Comparison of ENCODE assay signal across 10 mouse cellular contexts in the genomic region with DNA sequence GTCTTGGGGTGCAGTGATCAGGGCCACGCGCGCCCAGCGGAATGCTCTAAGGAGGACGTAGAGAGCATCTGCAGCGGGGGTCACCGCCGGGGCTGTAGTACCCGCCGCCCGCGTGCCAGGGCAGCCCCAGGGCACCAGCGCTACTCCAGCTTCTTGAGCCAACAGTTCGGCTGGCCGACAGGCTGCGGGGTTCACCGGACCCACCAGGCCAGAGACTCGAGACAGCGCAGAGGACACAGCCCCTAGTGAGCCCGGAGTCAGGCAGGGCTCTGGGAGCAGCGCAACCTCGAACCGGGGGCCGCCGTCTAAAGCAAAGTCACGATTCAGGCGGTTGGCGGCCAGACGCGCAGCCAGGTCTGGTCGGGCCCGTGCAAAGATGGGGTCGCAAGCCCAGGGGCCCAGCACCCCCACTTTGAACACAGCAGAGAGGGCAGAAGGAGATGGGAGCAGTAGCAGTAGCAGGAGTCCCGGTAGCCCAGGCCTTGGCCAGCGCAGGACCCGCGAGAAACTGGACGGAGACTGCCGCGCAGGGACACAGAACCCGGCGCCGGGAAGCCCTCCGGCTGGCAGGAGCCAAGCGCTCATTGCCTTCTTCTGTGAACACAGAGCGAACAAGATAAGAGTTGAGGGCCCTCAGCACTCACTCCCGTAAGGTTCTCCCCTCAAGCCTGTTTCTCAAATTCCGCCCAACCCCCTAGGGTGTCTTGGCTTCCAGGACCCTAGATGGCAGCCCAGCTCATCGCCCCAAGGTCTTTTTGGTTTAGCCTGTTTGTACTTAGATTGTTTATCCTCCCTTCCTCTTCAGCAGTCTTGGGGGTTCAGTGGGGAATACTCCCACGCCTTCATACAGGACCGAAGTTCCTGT. TPM values are rescaled to one million over a fixed set of nuclear protein-coding genes. Genes with fewer than 3 reads are reported as not detected.
DNase-seq lines count a peak whose midpoint lies in the region; ATAC-seq and TF ChIP-seq lines count a peak whose summit lies in the region.
"Had no signal": no experiment of that assay in that cellular context is flagged by ENCODE, and none has a peak within 500 bp of the region (broad histone marks: within the 10 kb centered on the region; RNA-seq: fewer than 3 reads in every experiment).

No protein-coding gene starts in this region.

- TF ChIP-seq CTCF in bone marrow macrophage, adult 2 months (IDR thresholded peaks at IDR 0.05; ENCODE audit: low read depth, low read length): no peak

- no peak for DNase-seq in heart, postnatal 36 days
- peak; percentile 92 for DNase-seq in midbrain, embryonic 11.5 days (ENCODE audit: low spot score, missing footprints)
- no peak for DNase-seq in spleen, adult 18-20 months
- DNase-seq in frontal cortex, adult 2 months (ENCODE audit: extremely low spot score in 1 of 2, low spot score in 1 of 2): no peak
- no peak for DNase-seq in adrenal gland, postnatal 4 days (ENCODE audit: low spot score in 2 of 2)

- peak overlapping the region; percentile 32 for H3K9ac ChIP-seq in heart, embryonic 15.5 days
- peak overlapping the region; percentile 58 for H3K9ac ChIP-seq in heart, embryonic 16.5 days (ENCODE audit: low read length)
- H3K9ac ChIP-seq in midbrain, embryonic 11.5 days (ENCODE audit: low read length): peak overlapping the region; percentile 43

- peaks cover 21% of the 10 kb centered on the region for H3K4me1 ChIP-seq in heart, embryonic 15.5 days (replicated peaks)
- no peaks in the 10 kb centered on the region; the same call in 1 of the 2 replicates for H3K4me1 ChIP-seq in bone marrow macrophage, adult 2 months (ENCODE audit: control insufficient read depth, insufficient read depth, low read length)
- peaks cover 7% of the 10 kb centered on the region for H3K4me1 ChIP-seq in heart, embryonic 16.5 days (ENCODE audit: control insufficient read depth, insufficient read depth, low read length)
- H3K4me1 ChIP-seq in midbrain, embryonic 11.5 days (ENCODE audit: control insufficient read depth, insufficient read depth, low read length): peaks cover 5% of the 10 kb centered on the region

- 4% methylated on average over 51 of the region's 51 CpGs for WGBS in heart, embryonic 15.5 days
- WGBS in heart, embryonic 16.5 days: 4% methylated on average over 51 of the region's 51 CpGs
- 2% methylated on average over 51 of the region's 51 CpGs for WGBS in midbrain, embryonic 11.5 days

- no peaks in the 10 kb centered on the region for H3K36me3 ChIP-seq in heart, embryonic 15.5 days
- H3K36me3 ChIP-seq in heart, embryonic 16.5 days (ENCODE audit: control insufficient read depth, insufficient read depth): no peaks in the 10 kb centered on the region
- no peaks in the 10 kb centered on the region for H3K36me3 ChIP-seq in midbrain, embryonic 11.5 days (ENCODE audit: control insufficient read depth, insufficient read depth, low read length)

- intact Hi-C loops in heart, postnatal 36 days (cut with DNase I): no loop called here

- peak overlapping the region; percentile 79 for H3K4me2 ChIP-seq in heart, embryonic 15.5 days
- H3K4me2 ChIP-seq in heart, embryonic 16.5 days (ENCODE audit: low read depth, low read length): peak overlapping the region; percentile 76
- peak overlapping the region; percentile 64 for H3K4me2 ChIP-seq in midbrain, embryonic 11.5 days

- TF ChIP-seq POLR2A in bone marrow macrophage, adult 2 months (IDR thresholded peaks at IDR 0.05; ENCODE audit: borderline replicate concordance, low read depth, low read length): no peak

- H3K27ac ChIP-seq in heart, embryonic 15.5 days: no peak overlapping the region
- no peak overlapping the region for H3K27ac ChIP-seq in bone marrow macrophage, adult 2 months (ENCODE audit: insufficient read depth, low read depth, low read length)
- no peak overlapping the region for H3K27ac ChIP-seq in heart, embryonic 16.5 days (ENCODE audit: low read length)
- H3K27ac ChIP-seq in midbrain, embryonic 11.5 days (ENCODE audit: low read depth, low read length): no peak overlapping the region
- H3K27ac ChIP-seq: macrophage had no signal

- no peaks in the 10 kb centered on the region for H3K9me3 ChIP-seq in heart, embryonic 15.5 days (replicated peaks)
- no peaks in the 10 kb centered on the region for H3K9me3 ChIP-seq in heart, embryonic 16.5 days (replicated peaks; ENCODE audit: control insufficient read depth, low read length)
- H3K9me3 ChIP-seq in midbrain, embryonic 11.5 days (ENCODE audit: control insufficient read depth, low read length): no peaks in the 10 kb centered on the region

- H3K4me3 ChIP-seq in heart, embryonic 15.5 days: peak overlapping the region; percentile 41
- H3K4me3 ChIP-seq in bone marrow macrophage, adult 2 months (ENCODE audit: insufficient read depth, low read length): peak overlapping the region; percentile 41
- H3K4me3 ChIP-seq in heart, embryonic 16.5 days (ENCODE audit: low read length): peak overlapping the region; percentile 42
- peak overlapping the region; percentile 31 for H3K4me3 ChIP-seq in midbrain, embryonic 11.5 days (ENCODE audit: low read depth, low read length)

- ATAC-seq in heart, embryonic 15.5 days (replicated peaks; ENCODE audit: insufficient number of reproducible peaks, insufficient read depth, low FRiP score, low read depth): 0 out of 2 replicates have a peak, but pooled peaks have one; percentile 11
- no peak for ATAC-seq in heart, embryonic 16.5 days (replicated peaks; ENCODE audit: extremely low read depth, insufficient read depth, low FRiP score)
- peak; percentile 35 for ATAC-seq in midbrain, embryonic 11.5 days (ENCODE audit: low FRiP score)
- ATAC-seq: Patski had no signal

- H3K27me3 ChIP-seq in heart, embryonic 15.5 days: peaks cover 58% of the 10 kb centered on the region
- H3K27me3 ChIP-seq in heart, embryonic 16.5 days (ENCODE audit: control insufficient read depth, insufficient read depth, low read length): peaks cover 24% of the 10 kb centered on the region
- peaks cover 11% of the 10 kb centered on the region for H3K27me3 ChIP-seq in midbrain, embryonic 11.5 days (ENCODE audit: control insufficient read depth, insufficient read depth, low read length)

RNA-seq across cellular contexts. Expression of gene Gucy2e, which starts 0.5 kb away (rescaled TPM):
- 0.08 and 0.13 TPM in 2 replicates for polyA plus RNA-seq in heart, embryonic 15.5 days (2015; fragmentation: Nextera tagmentation; extraction: Ambion mirVana)
- 1 to 10 TPM; 1.5 to 1.7 TPM for total RNA-seq in heart, postnatal 36 days (2021)
- not detected in 2 replicates for polyA plus RNA-seq in bone marrow macrophage, adult 2 months (2012; ENCODE audit: insufficient read depth, insufficient read length, missing spikeins)
- 0.05 and 0.10 TPM in 2 replicates for polyA plus RNA-seq in heart, embryonic 16.5 days (2015; fragmentation: Nextera tagmentation; extraction: Ambion mirVana)
- 0.04 TPM in 1 of 2 replicates, not detected in the other for polyA plus RNA-seq in midbrain, embryonic 11.5 days (2014; fragmentation: Nextera tagmentation; extraction: Ambion mirVana)
- 0.92 and 1.00 TPM in 2 replicates for polyA plus RNA-seq in frontal cortex, adult 2 months (2012; rRNA removed)
- not detected for total RNA-seq in adrenal gland, postnatal 4 days (2021)
- polyA plus RNA-seq: macrophage, Patski had no signal

RNA-seq across cellular contexts. Expression of gene Alox8, which starts 38.6 kb away (rescaled TPM):
- 1.9 and 2.1 TPM in 2 replicates for polyA plus RNA-seq in heart, embryonic 15.5 days (2015; fragmentation: Nextera tagmentation; extraction: Ambion mirVana)
- 1 to 10 TPM; 1.4 to 2.1 TPM for total RNA-seq in heart, postnatal 36 days (2021)
- not detected in 2 replicates for polyA plus RNA-seq in bone marrow macrophage, adult 2 months (2012; ENCODE audit: insufficient read depth, insufficient read length, missing spikeins)
- polyA plus RNA-seq in heart, embryonic 16.5 days (2015; fragmentation: Nextera tagmentation; extraction: Ambion mirVana): 1.7 TPM in 2 replicates
- polyA plus RNA-seq in midbrain, embryonic 11.5 days (2014; fragmentation: Nextera tagmentation; extraction: Ambion mirVana): 0.11 TPM in 1 of 2 replicates, not detected in the other
- 1.6 and 1.8 TPM in 2 replicates for polyA plus RNA-seq in frontal cortex, adult 2 months (2012; rRNA removed)
- under 1 TPM in 1 of 2 experiments, not detected in 1; 0.08 TPM for total RNA-seq in adrenal gland, postnatal 4 days (2021)
- polyA plus RNA-seq: macrophage, Patski had no signal
